Comparison of ENCODE assay signal across 8 mouse cellular contexts in genomic region chr13:46043016-46043415, GRCm38 (mm10).
DNase-seq lines count a peak whose midpoint lies in the region; ATAC-seq and TF ChIP-seq lines count a peak whose summit lies in the region.

No protein-coding gene starts in this region.

- WGBS in kidney, embryonic 16.5 days = 26% methylated on average over 10 of the region's 10 CpGs

- peak; percentile 54; the same call in 1 of the 2 replicates for TF ChIP-seq POLR2A in testis, adult 2 months (IDR thresholded peaks at IDR 0.05; ENCODE audit: control insufficient read depth, low read depth, low read length)

- no peak for TF ChIP-seq CTCF in testis, adult 2 months (IDR thresholded peaks at IDR 0.05; ENCODE audit: control insufficient read depth, insufficient read depth, insufficient replicate concordance, low read depth, low read length)

- no peak overlapping the region for H3K9ac ChIP-seq in kidney, embryonic 16.5 days (replicated peaks; ENCODE audit: low read length)

- no peaks in the 10 kb centered on the region for H3K36me3 ChIP-seq in testis, adult 2 months (ENCODE audit: control insufficient read depth, insufficient read depth, low read length)
- no peaks in the 10 kb centered on the region for H3K36me3 ChIP-seq in kidney, embryonic 16.5 days (ENCODE audit: insufficient read depth, low read length)

- H3K27ac ChIP-seq in testis, adult 2 months (ENCODE audit: control insufficient read depth, insufficient read depth, low read depth, low read length) = no peak overlapping the region
- peak overlapping the region; percentile 38; the same call in 1 of the 2 replicates for H3K27ac ChIP-seq in kidney, embryonic 16.5 days (ENCODE audit: low read length)

- no peaks in the 10 kb centered on the region for H3K9me3 ChIP-seq in kidney, embryonic 16.5 days (ENCODE audit: low read length)

- H3K27me3 ChIP-seq in testis, adult 2 months (ENCODE audit: control insufficient read depth, insufficient read depth, low read length) = no peaks in the 10 kb centered on the region
- no peaks in the 10 kb centered on the region for H3K27me3 ChIP-seq in kidney, embryonic 16.5 days (ENCODE audit: insufficient read depth, low read length)

- ATAC-seq in frontal cortex, adult (ENCODE audit: low TSS enrichment) = peak; percentile 75
- peak; percentile 57; the same call in 1 of the 2 replicates for ATAC-seq in kidney, embryonic 16.5 days (ENCODE audit: low FRiP score, low TSS enrichment)

- DNase-seq in frontal cortex, postnatal 14 days (ENCODE audit: low spot score in 2 of 2) = no peak
- no peak for DNase-seq in testis, postnatal 10 days (ENCODE audit: low spot score)
- peak; percentile 48 to 79 for DNase-seq in natural killer cell, adult 2 months (ENCODE audit: low spot score in 2 of 2)
- DNase-seq in urinary bladder, adult 18-20 months (ENCODE audit: low spot score in 2 of 2) = no peak
- DNase-seq in cerebellum, postnatal 25 days = no peak

- peak overlapping the region; percentile 36 for H3K4me2 ChIP-seq in kidney, embryonic 16.5 days (replicated peaks; ENCODE audit: low read depth, low read length)

- peaks cover 11% of the 10 kb centered on the region for H3K4me1 ChIP-seq in testis, adult 2 months (ENCODE audit: control insufficient read depth, insufficient read depth, low read length)
- H3K4me1 ChIP-seq in kidney, embryonic 16.5 days (ENCODE audit: insufficient read depth, low read length) = peaks cover 12% of the 10 kb centered on the region

- peak overlapping the region; percentile 84 for H3K4me3 ChIP-seq in testis, adult 2 months (ENCODE audit: control insufficient read depth, low read depth, low read length)
- H3K4me3 ChIP-seq in kidney, embryonic 16.5 days (ENCODE audit: low read length) = 0 out of 2 replicates have a peak overlapping the region, but pooled peaks have one; percentile 7

Comparison
In these comparisons a context has a peak if more than half of its experiments do, and no peak if none do; other contexts are left out.
1. DNase-seq: peak in natural killer cell, adult 2 months (2 of 2); none in frontal cortex, postnatal 14 days (0 of 2), testis, postnatal 10 days (single experiment), urinary bladder, adult 18-20 months (0 of 2) and cerebellum, postnatal 25 days (0 of 2).